Mouse (Mus musculus): ENCODE data around the gene Rnf126. TPM values are rescaled to one million over a fixed set of nuclear protein-coding genes. Genes with fewer than 3 reads are reported as not detected.

The Rnf126 gene
- polyA plus RNA-seq (2015; fragmentation: Nextera tagmentation; extraction: Ambion mirVana): 50.8 and 66.1 TPM in 2 replicates

DNA sequence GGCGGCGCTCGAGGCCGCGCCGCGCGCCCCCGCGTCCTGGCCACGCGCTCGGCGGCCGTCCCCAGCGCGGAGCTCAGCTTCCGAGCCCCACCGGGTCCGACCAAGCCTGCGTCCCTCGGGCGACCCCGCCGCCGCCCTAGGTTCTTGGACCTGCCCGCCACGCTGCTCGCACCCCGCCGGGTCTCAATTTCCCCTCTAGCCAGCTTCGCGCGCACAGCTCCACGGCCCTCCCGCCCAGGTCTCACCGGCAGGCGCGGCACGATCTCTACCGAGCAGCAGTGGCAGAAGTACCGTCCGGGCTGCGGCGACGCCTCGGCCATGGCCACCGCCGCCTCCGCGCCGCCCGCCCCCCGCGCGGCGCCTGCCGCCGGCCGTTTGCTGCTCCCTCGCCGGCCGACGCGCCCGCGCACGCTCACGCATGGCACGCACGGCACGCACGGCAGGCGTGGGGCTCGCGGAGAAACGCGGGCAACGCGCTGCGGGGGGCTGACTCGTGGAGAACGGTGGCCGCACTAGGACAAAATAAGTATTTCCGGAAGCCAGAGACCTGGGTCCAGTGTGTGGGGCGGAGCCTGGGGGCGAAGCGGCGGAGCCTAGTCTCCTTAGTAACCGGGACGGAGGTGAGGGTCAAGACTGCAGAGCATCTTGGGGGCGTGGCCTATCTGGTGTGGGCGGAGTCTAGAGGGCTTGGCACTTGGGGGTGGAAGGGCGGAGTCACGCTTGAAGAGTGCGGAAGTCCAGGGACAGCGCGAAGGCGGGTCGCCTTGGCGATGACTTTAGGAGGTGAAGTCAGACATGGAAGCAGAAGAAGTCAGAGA lies at the start of gene Rnf126:
Gene Rnf126, minus strand, starts transcription at position 445 of the 818 bp plus-strand sequence.

GRCm38 (mm10) chr10:79793051-79793737 lies 26.4 kb upstream of the Rnf126 start, which contains the start of gene Palm:
TSS of gene Palm (plus strand) at chr10:79793572.

GRCm38 (mm10) chr10:79790861-79791260 lies 24.1 kb upstream of the Rnf126 start, which contains the start of gene Prss57:
TSS of gene Prss57 (minus strand) at chr10:79790961.

DNA sequence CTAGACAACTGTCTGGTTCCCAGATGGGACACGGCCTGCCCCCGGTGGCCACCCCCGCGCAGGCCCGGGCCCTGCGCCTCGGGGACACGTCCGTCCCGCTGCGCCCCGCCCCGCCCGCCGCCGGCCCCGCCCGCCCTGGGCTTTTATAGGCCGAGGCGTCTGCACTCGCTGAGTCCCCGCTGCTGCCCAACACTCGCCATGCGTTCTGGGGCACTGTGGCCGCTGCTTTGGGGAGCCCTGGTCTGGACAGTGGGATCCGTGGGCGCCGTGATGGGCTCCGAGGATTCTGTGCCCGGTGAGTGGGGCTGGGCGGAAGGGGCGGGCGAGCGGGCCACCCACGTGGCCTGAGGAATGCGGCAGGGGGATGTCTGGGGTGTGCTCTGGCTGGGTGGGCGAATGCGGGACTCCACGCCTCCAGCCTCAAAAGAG lies 10.4 kb upstream of the Rnf126 start, which contains the start of gene Fstl3:
Gene Fstl3, plus strand, starts transcription at position 170 of the 429 bp plus-strand sequence.

DNA sequence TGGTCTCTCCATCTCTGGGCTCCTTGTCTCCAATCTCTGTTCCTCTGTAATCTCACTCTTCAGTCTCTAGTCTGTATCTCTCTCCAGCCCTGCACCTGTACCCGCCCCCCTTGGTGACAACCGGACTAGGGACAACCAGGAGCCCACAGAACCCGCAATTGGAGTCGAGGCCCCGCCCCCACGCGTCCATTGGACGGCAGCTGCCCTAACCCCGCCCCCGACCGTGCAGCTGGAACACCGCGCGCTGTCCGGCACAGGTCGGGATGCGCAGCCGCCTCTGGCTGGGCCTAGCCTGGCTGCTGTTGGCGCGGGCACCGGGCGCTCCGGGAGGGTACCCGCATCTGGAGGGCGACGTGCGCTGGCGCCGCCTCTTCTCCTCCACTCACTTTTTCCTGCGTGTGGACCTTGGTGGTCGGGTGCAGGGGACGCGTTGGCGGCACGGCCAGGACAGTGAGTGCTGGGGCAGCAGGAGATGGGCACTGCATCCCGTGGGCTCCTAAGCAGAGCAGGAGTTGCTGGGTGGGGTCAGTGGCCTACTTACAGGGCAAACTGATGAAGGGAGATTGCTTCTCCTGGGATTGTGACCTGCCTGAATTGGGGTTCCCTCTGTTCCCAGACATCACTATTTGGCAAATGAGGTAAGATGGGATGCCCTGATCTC lies 11.8 kb downstream of the Rnf126 start, which contains the start of gene Fgf22:
Gene Fgf22, plus strand, starts transcription at position 221 of the 661 bp plus-strand sequence.

DNA sequence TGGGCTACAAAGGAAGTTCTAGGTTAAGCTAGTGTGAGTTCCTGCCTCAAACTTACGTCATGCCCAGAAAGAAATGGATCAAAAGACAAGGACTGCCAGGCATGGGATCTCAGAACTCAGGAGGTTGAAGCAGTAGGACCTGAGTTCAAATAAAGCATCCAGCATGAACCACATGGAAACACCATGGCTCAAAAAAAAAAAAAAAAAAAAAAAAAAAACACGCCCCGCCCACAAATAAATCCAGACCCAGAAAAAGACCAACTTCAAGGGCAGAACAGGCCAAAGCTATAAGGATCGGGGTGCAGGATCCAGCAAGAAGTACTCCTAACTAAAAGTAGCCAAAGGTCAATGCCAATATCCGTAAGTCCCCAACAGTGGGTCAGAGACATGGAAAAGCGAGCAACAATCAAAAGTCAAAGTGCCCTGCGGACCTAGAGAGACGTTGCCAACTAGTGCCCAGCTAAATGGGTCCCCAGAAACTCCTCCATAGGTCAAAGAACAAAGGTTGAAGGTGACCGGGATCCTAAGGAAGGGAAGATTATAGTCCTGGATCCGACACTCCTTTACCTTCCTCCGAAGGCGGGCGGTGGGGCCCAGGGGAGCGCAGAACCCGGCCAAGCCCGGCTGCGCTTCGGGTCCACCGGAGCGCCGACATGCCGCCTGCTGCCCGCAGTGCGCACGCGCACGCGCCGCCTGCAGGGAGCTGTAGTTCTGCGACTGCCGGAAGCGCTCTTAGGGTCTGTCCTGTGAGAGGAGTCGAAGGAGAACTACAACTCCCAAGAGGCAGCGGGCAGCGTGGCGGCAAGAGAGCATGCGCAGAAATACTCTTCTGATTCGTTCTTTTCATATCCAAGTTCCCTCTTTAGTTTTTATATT lies 20.6 kb downstream of the Rnf126 start, which contains the start of gene Polrmt:
Gene Polrmt, minus strand, starts transcription at position 684 of the 876 bp plus-strand sequence.

GRCm38 (mm10) chr10:79716254-79716987 lies 50.3 kb downstream of the Rnf126 start, which contains the start of gene Hcn2:
TSS of gene Hcn2 (plus strand) at chr10:79716634.

Other genes with a start within 250 kb of the Rnf126 start
- 21.7 and 28.3 TPM in 2 replicates for gene Plpp2, start 233.2 kb downstream of the Rnf126 start, polyA plus RNA-seq (2015; fragmentation: Nextera tagmentation; extraction: Ambion mirVana)
- gene Mier2, start 211.8 kb downstream of the Rnf126 start, polyA plus RNA-seq (2015; fragmentation: Nextera tagmentation; extraction: Ambion mirVana): 19.1 and 25.1 TPM in 2 replicates
- not detected in 2 replicates for gene Theg, start 179.6 kb downstream of the Rnf126 start, polyA plus RNA-seq (2015; fragmentation: Nextera tagmentation; extraction: Ambion mirVana)
- gene C2cd4c, start 152.9 kb downstream of the Rnf126 start, polyA plus RNA-seq (2015; fragmentation: Nextera tagmentation; extraction: Ambion mirVana): not detected in 2 replicates
- gene Shc2, start 129.0 kb downstream of the Rnf126 start, polyA plus RNA-seq (2015; fragmentation: Nextera tagmentation; extraction: Ambion mirVana): 8.9 and 20.6 TPM in 2 replicates
- gene Odf3l2, start 121.2 kb downstream of the Rnf126 start, polyA plus RNA-seq (2015; fragmentation: Nextera tagmentation; extraction: Ambion mirVana): 0.11 and 0.88 TPM in 2 replicates
- 0.43 and 0.80 TPM in 2 replicates for gene Madcam1, start 102.4 kb downstream of the Rnf126 start, polyA plus RNA-seq (2015; fragmentation: Nextera tagmentation; extraction: Ambion mirVana)
- gene Tpgs1, start 97.6 kb downstream of the Rnf126 start, polyA plus RNA-seq (2015; fragmentation: Nextera tagmentation; extraction: Ambion mirVana): 81.4 and 84.4 TPM in 2 replicates
- 66.5 and 73.9 TPM in 2 replicates for gene Cdc34, start 84.8 kb downstream of the Rnf126 start, polyA plus RNA-seq (2015; fragmentation: Nextera tagmentation; extraction: Ambion mirVana)
- 0.61 and 0.69 TPM in 2 replicates for gene Gzmm, start 77.9 kb downstream of the Rnf126 start, polyA plus RNA-seq (2015; fragmentation: Nextera tagmentation; extraction: Ambion mirVana)
- gene Bsg, start 62.5 kb downstream of the Rnf126 start, polyA plus RNA-seq (2015; fragmentation: Nextera tagmentation; extraction: Ambion mirVana): 813 and 928 TPM in 2 replicates
- 1.6 TPM in 2 replicates for gene Hcn2, start 50.3 kb downstream of the Rnf126 start, polyA plus RNA-seq (2015; fragmentation: Nextera tagmentation; extraction: Ambion mirVana)
- 16.6 and 29.3 TPM in 2 replicates for gene Polrmt, start 20.4 kb downstream of the Rnf126 start, polyA plus RNA-seq (2015; fragmentation: Nextera tagmentation; extraction: Ambion mirVana)
- gene Fgf22, start 11.9 kb downstream of the Rnf126 start, polyA plus RNA-seq (2015; fragmentation: Nextera tagmentation; extraction: Ambion mirVana): 0.15 TPM in 1 of 2 replicates, not detected in the other
- 10.9 and 12.6 TPM in 2 replicates for gene Fstl3, start 10.3 kb upstream of the Rnf126 start, polyA plus RNA-seq (2015; fragmentation: Nextera tagmentation; extraction: Ambion mirVana)
- 0.13 and 0.46 TPM in 2 replicates for gene Prss57, start 24.0 kb upstream of the Rnf126 start, polyA plus RNA-seq (2015; fragmentation: Nextera tagmentation; extraction: Ambion mirVana)
- 72.1 and 96.9 TPM in 2 replicates for gene Palm, start 26.6 kb upstream of the Rnf126 start, polyA plus RNA-seq (2015; fragmentation: Nextera tagmentation; extraction: Ambion mirVana)
- 1.1 TPM in 2 replicates for gene Misp, start 54.0 kb upstream of the Rnf126 start, polyA plus RNA-seq (2015; fragmentation: Nextera tagmentation; extraction: Ambion mirVana)
- 85.9 and 118 TPM in 2 replicates for gene Ptbp1, start 87.5 kb upstream of the Rnf126 start, polyA plus RNA-seq (2015; fragmentation: Nextera tagmentation; extraction: Ambion mirVana)
- gene Prtn3, start 107.5 kb upstream of the Rnf126 start, polyA plus RNA-seq (2015; fragmentation: Nextera tagmentation; extraction: Ambion mirVana): 8.3 and 10.4 TPM in 2 replicates
- 21.3 and 54.6 TPM in 2 replicates for gene Plppr3, start 107.7 kb upstream of the Rnf126 start, polyA plus RNA-seq (2015; fragmentation: Nextera tagmentation; extraction: Ambion mirVana)
- 8.1 and 10.4 TPM in 2 replicates for gene Elane, start 119.3 kb upstream of the Rnf126 start, polyA plus RNA-seq (2015; fragmentation: Nextera tagmentation; extraction: Ambion mirVana)
- 0.96 and 5.3 TPM in 2 replicates for gene Cfd, start 123.9 kb upstream of the Rnf126 start, polyA plus RNA-seq (2015; fragmentation: Nextera tagmentation; extraction: Ambion mirVana)
- 28.5 and 37.7 TPM in 2 replicates for gene Med16, start 142.0 kb upstream of the Rnf126 start, polyA plus RNA-seq (2015; fragmentation: Nextera tagmentation; extraction: Ambion mirVana)
- 8.4 and 15.7 TPM in 2 replicates for gene Gm26602, start 143.9 kb upstream of the Rnf126 start, polyA plus RNA-seq (2015; fragmentation: Nextera tagmentation; extraction: Ambion mirVana)
- gene Kiss1r, start 150.0 kb upstream of the Rnf126 start, polyA plus RNA-seq (2015; fragmentation: Nextera tagmentation; extraction: Ambion mirVana): 0.77 and 1.0 TPM in 2 replicates
- 81.3 and 98.1 TPM in 2 replicates for gene R3hdm4, start 154.3 kb upstream of the Rnf126 start, polyA plus RNA-seq (2015; fragmentation: Nextera tagmentation; extraction: Ambion mirVana)
- 1.7 and 2.8 TPM in 2 replicates for gene Arid3a, start 160.1 kb upstream of the Rnf126 start, polyA plus RNA-seq (2015; fragmentation: Nextera tagmentation; extraction: Ambion mirVana)
- gene Wdr18, start 193.2 kb upstream of the Rnf126 start, polyA plus RNA-seq (2015; fragmentation: Nextera tagmentation; extraction: Ambion mirVana): 53.4 and 76.1 TPM in 2 replicates
- gene Grin3b, start 203.8 kb upstream of the Rnf126 start, polyA plus RNA-seq (2015; fragmentation: Nextera tagmentation; extraction: Ambion mirVana): 0.11 and 0.16 TPM in 2 replicates
- 19.3 and 25.0 TPM in 2 replicates for gene Tmem259, start 217.4 kb upstream of the Rnf126 start, polyA plus RNA-seq (2015; fragmentation: Nextera tagmentation; extraction: Ambion mirVana)
- 57.9 and 65.3 TPM in 2 replicates for gene Cnn2, start 221.6 kb upstream of the Rnf126 start, polyA plus RNA-seq (2015; fragmentation: Nextera tagmentation; extraction: Ambion mirVana)
- gene Abca7, start 229.5 kb upstream of the Rnf126 start, polyA plus RNA-seq (2015; fragmentation: Nextera tagmentation; extraction: Ambion mirVana): 5.5 and 5.7 TPM in 2 replicates
- 4.9 and 6.0 TPM in 2 replicates for gene Arhgap45, start 249.7 kb upstream of the Rnf126 start, polyA plus RNA-seq (2015; fragmentation: Nextera tagmentation; extraction: Ambion mirVana)